Mouse (Mus musculus) liver, postnatal 0 days (tissue): Measurements from ENCODE around the gene Adamts17.

ENCODE experiments used
- CTCF ChIP-seq: sonication (generic); IDR thresholded peaks from 2 replicates; pipeline ENCODE4 v1.5.1; 2016; ENCODE audit warnings: antibody characterized with exemption, low read depth
- EP300 ChIP-seq: IDR thresholded peaks from 2 replicates; pipeline ENCODE4 v1.6.1; 2016; ENCODE audit warnings: antibody characterized with exemption, low read depth, mild to moderate bottlenecking

DNA sequence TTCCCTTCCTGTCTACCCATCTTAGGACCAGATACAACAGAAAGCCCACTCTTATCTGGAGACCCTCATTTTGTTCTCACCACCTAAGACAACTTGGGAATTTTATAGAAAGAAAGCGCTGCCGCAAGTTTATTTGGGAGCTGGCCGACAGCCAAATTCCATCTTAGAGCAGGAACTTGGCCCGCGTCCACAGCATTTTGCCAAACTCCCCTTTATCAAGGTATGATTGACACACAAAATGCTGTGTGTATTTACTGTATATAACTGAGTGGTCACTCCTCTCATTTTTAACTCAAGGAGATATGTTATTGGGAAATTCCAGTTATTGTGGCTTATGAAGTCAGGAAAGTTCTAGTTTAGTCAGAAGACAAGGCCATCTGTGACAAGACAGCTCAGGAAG, 8.2 kb upstream of the Adamts17 start:
- TF ChIP-seq CTCF (no peak), EP300 (no peak)
